Mouse (Mus musculus) forebrain, embryonic 13.5 days (tissue): ENCODE measurements around the gene Fzd10. TPM values are rescaled to one million over a fixed set of nuclear protein-coding genes. Genes with fewer than 3 reads are reported as not detected.

Experiments
- ATAC-seq: fragments of 200-750 bp; cut with Nextera tagmentation; 2 replicates; pipeline ENCODE4 v1.8.0; 2017
- H3K27ac ChIP-seq: fragments of 300-500 bp; sonication (generic); 2 replicates; pipeline ENCODE4 v1.5.1; 2015; ENCODE audit warnings: inconsistent platforms, mild to moderate bottlenecking, moderate library complexity
- H3K27me3 ChIP-seq: fragments of 300-500 bp; sonication (generic); 2 replicates; pipeline ENCODE4 v1.6.1; 2015; ENCODE audit warnings: mild to moderate bottlenecking, inconsistent platforms
- H3K36me3 ChIP-seq: fragments of 300-500 bp; sonication (generic); 2 replicates; pipeline ENCODE4 v1.6.1; 2015; ENCODE audit warnings: mild to moderate bottlenecking, inconsistent platforms; ENCODE audit not compliant: poor library complexity, severe bottlenecking
- H3K4me1 ChIP-seq: fragments of 300-500 bp; sonication (generic); 2 replicates; pipeline ENCODE4 v1.6.1; 2015; ENCODE audit warnings: inconsistent platforms
- H3K4me2 ChIP-seq: fragments of 300-500 bp; sonication (generic); 2 replicates; pipeline ENCODE4 v1.6.1; 2015; ENCODE audit warnings: inconsistent platforms, mild to moderate bottlenecking, moderate library complexity
- H3K4me3 ChIP-seq: fragments of 300-500 bp; sonication (generic); 2 replicates; pipeline ENCODE4 v1.5.1; 2015; ENCODE audit warnings: mild to moderate bottlenecking, inconsistent platforms
- H3K9ac ChIP-seq: fragments of 300-500 bp; sonication (generic); 2 replicates; pipeline ENCODE4 v1.6.1; 2015; ENCODE audit warnings: mild to moderate bottlenecking, inconsistent platforms
- H3K9me3 ChIP-seq: fragments of 300-500 bp; sonication (generic); replicated peaks from 2 replicates; pipeline ENCODE4 v1.6.1; 2016; ENCODE audit warnings: inconsistent platforms
- WGBS: fragments of 180-500 bp; shearing (Covaris S2); methylation state at CpG from one replicate; pipeline ENCODE4 v1.1.7; 2015; 5-methylcytosine and 5-hydroxymethylcytosine counted together
- polyA plus RNA-seq: library from polyadenylated mRNA; unstranded; fragments of >200 nt; fragmentation: Nextera tagmentation; extraction: Ambion mirVana; gene quantifications from 2 replicates; pipeline ENCODE4 v1.2.1, GENCODE M21; 2015

Gene Fzd10
- 2.0 TPM in 2 replicates for polyA plus RNA-seq

GRCm38 (mm10) chr5:128600072-128601021 lies at the start of gene Fzd10:
Gene Fzd10, plus strand, starts transcription at chr5:128600844.
- Histone ChIP-seq H3K4me2 (peak within 1 kb of the TSS; percentile 95), H3K27ac (peak within 1 kb of the TSS; percentile 57), H3K36me3 (no peaks in the 10 kb centered on the region), H3K27me3 (peaks cover 99% of the 10 kb centered on the region), H3K9me3 (no peaks in the 10 kb centered on the region), H3K4me1 (peaks cover 67% of the 10 kb centered on the region), H3K9ac (peak within 1 kb of the TSS; percentile 63), H3K4me3 (peak within 1 kb of the TSS; percentile 55)
- 1% methylated on average over 61 of the region's 73 CpGs for WGBS
- ATAC-seq = peak; percentile 61

GRCm38 (mm10) chr5:128551448-128551847 lies 49.2 kb upstream of the Fzd10 start:
- H3K36me3 ChIP-seq = no peaks in the 10 kb centered on the region
- peaks cover 47% of the 10 kb centered on the region for H3K27me3 ChIP-seq
- no peaks in the 10 kb centered on the region for H3K9me3 ChIP-seq
- H3K27ac ChIP-seq = no peak overlapping the region
- peak overlapping the region; percentile 29; the same call in 1 of the 2 replicates for H3K4me3 ChIP-seq
- peak overlapping the region; percentile 55 for H3K4me2 ChIP-seq
- no peak for ATAC-seq
- peak overlapping the region; percentile 37; the same call in 1 of the 2 replicates for H3K9ac ChIP-seq
- WGBS = 1% methylated on average over 11 of the region's 11 CpGs
- peaks cover 18% of the 10 kb centered on the region for H3K4me1 ChIP-seq

- WGBS = 3% methylated on average over 28 of the region's 28 CpGs
- peak overlapping the region; percentile 5; the same call in 1 of the 2 replicates for H3K9ac ChIP-seq
- no peaks in the 10 kb centered on the region for H3K36me3 ChIP-seq
- H3K27me3 ChIP-seq = peaks cover 44% of the 10 kb centered on the region
- H3K27ac ChIP-seq = no peak overlapping the region
- H3K4me3 ChIP-seq = peak overlapping the region; percentile 29
- peak overlapping the region; percentile 55 for H3K4me2 ChIP-seq
- peaks cover 18% of the 10 kb centered on the region for H3K4me1 ChIP-seq
- ATAC-seq = no peak
- no peaks in the 10 kb centered on the region for H3K9me3 ChIP-seq
Measured at GRCm38 (mm10) chr5:128552136-128552890, 48.3 kb upstream of the Fzd10 start.

DNA sequence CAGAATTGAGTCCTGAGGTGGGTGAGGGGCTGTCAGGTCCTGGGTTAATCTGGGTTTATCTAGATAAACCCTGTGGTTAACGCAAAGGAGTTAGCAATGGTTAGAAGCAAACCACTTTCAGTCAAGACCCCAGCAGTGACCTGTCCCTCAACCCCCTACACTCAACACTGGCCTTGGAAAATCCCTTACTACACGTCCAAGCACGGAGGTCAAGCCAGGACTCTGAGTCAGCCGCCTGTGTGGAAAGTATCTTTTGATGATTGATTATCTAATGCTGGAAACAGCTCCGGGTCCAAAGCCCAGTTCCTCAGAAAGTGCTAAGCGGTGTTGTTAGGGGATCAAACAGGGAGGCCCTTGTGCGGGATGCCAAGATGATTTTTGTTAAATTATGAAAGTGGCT lies 42.5 kb upstream of the Fzd10 start:
- Histone ChIP-seq H3K27ac (no peak overlapping the region), H3K4me2 (no peak overlapping the region), H3K4me3 (no peak overlapping the region), H3K27me3 (peaks cover 18% of the 10 kb centered on the region; the same call in 1 of the 2 replicates), H3K9ac (no peak overlapping the region), H3K4me1 (no peaks in the 10 kb centered on the region), H3K36me3 (no peaks in the 10 kb centered on the region), H3K9me3 (no peaks in the 10 kb centered on the region)
- WGBS = 67% methylated on average over 7 of the region's 7 CpGs
- no peak for ATAC-seq

- ATAC-seq = no peak
Measured at GRCm38 (mm10) chr5:128567313-128567712, 33.3 kb upstream of the Fzd10 start.

GRCm38 (mm10) chr5:128568970-128569369 lies 31.7 kb upstream of the Fzd10 start:
- 0 out of 2 replicates have a peak, but pooled peaks cover 2% of the 10 kb centered on the region for H3K27me3 ChIP-seq
- no peak overlapping the region for H3K9ac ChIP-seq
- no peak for ATAC-seq
- 13% methylated on average over 5 of the region's 5 CpGs for WGBS
- H3K36me3 ChIP-seq = no peaks in the 10 kb centered on the region
- H3K4me1 ChIP-seq = no peaks in the 10 kb centered on the region
- H3K4me2 ChIP-seq = no peak overlapping the region
- no peak overlapping the region for H3K27ac ChIP-seq
- no peak overlapping the region for H3K4me3 ChIP-seq
- H3K9me3 ChIP-seq = no peaks in the 10 kb centered on the region

More at GRCm38 (mm10) chr5:128567313-128567712, 33.3 kb upstream of the Fzd10 start:
- Histone ChIP-seq H3K4me1 (no peaks in the 10 kb centered on the region), H3K27ac (no peak overlapping the region), H3K27me3 (0 out of 2 replicates have a peak, but pooled peaks cover 2% of the 10 kb centered on the region), H3K4me3 (no peak overlapping the region), H3K36me3 (no peaks in the 10 kb centered on the region), H3K4me2 (no peak overlapping the region), H3K9me3 (no peaks in the 10 kb centered on the region), H3K9ac (no peak overlapping the region)
- WGBS = 4% methylated on average over 6 of the region's 6 CpGs

GRCm38 (mm10) chr5:128570091-128570490 lies 30.6 kb upstream of the Fzd10 start:
- H3K4me1 ChIP-seq = no peaks in the 10 kb centered on the region
- H3K4me2 ChIP-seq = no peak overlapping the region
- ATAC-seq = no peak
- WGBS = 69% methylated on average over 5 of the region's 5 CpGs
- H3K9me3 ChIP-seq = no peaks in the 10 kb centered on the region
- no peak overlapping the region for H3K9ac ChIP-seq
- H3K27ac ChIP-seq = no peak overlapping the region
- no peak overlapping the region for H3K4me3 ChIP-seq
- 0 out of 2 replicates have a peak, but pooled peaks cover 2% of the 10 kb centered on the region for H3K27me3 ChIP-seq
- H3K36me3 ChIP-seq = no peaks in the 10 kb centered on the region

GRCm38 (mm10) chr5:128570848-128571247 lies 29.8 kb upstream of the Fzd10 start:
- H3K9me3 ChIP-seq = no peaks in the 10 kb centered on the region
- 0 out of 2 replicates have a peak, but pooled peaks cover 2% of the 10 kb centered on the region for H3K27me3 ChIP-seq
- no peak overlapping the region for H3K9ac ChIP-seq

GRCm38 (mm10) chr5:128571706-128572105 lies 28.9 kb upstream of the Fzd10 start:
- ATAC-seq = no peak

More at GRCm38 (mm10) chr5:128570848-128571247, 29.8 kb upstream of the Fzd10 start:
- Histone ChIP-seq H3K4me1 (no peaks in the 10 kb centered on the region), H3K36me3 (no peaks in the 10 kb centered on the region), H3K4me3 (no peak overlapping the region), H3K27ac (no peak overlapping the region), H3K4me2 (no peak overlapping the region)
- ATAC-seq = no peak
- WGBS = 70% methylated on average over 5 of the region's 5 CpGs

DNA sequence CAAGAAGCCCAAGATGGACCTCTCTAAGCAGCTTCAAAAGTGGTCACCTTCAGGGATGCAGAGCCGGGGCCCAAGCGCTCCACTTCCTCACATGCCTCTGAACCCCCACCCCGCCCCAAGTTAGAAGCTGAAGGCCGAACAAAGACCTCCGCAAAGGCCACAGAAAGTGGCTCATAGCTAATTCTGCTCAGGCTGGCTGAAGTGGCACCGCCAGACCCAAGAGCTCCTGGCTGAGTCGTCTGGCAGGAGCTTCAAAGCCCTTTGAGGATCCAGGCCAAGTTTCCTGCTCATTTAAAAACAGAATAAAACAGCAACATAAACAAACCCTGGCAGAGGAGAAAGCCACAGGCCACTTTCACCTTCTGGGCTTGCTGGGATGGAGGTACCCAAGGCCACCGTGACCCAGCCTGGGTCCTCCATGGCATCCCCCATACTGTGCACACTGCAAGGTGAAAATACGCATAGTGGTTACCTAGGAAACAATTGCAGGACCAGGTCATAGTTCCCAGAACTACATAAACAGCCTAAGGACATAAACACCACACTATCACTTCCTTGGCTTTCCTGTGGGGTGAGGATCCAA lies 24.6 kb upstream of the Fzd10 start:
- no peaks in the 10 kb centered on the region for H3K4me1 ChIP-seq
- no peak for ATAC-seq
- H3K36me3 ChIP-seq = no peaks in the 10 kb centered on the region
- H3K4me2 ChIP-seq = no peak overlapping the region
- H3K27me3 ChIP-seq = peaks cover 21% of the 10 kb centered on the region; the same call in 1 of the 2 replicates
- 72% methylated on average over 9 of the region's 9 CpGs for WGBS
- H3K27ac ChIP-seq = no peak overlapping the region
- H3K4me3 ChIP-seq = no peak overlapping the region
- H3K9me3 ChIP-seq = no peaks in the 10 kb centered on the region
- H3K9ac ChIP-seq = no peak overlapping the region

More at GRCm38 (mm10) chr5:128571706-128572105, 28.9 kb upstream of the Fzd10 start:
- H3K27me3 ChIP-seq = 0 out of 2 replicates have a peak, but pooled peaks cover 2% of the 10 kb centered on the region
- no peak overlapping the region for H3K4me3 ChIP-seq
- H3K9me3 ChIP-seq = no peaks in the 10 kb centered on the region
- no peaks in the 10 kb centered on the region for H3K36me3 ChIP-seq
- no peaks in the 10 kb centered on the region for H3K4me1 ChIP-seq
- no peak overlapping the region for H3K4me2 ChIP-seq
- H3K27ac ChIP-seq = no peak overlapping the region
- no peak overlapping the region for H3K9ac ChIP-seq
- WGBS = 70% methylated on average over 8 of the region's 8 CpGs

DNA sequence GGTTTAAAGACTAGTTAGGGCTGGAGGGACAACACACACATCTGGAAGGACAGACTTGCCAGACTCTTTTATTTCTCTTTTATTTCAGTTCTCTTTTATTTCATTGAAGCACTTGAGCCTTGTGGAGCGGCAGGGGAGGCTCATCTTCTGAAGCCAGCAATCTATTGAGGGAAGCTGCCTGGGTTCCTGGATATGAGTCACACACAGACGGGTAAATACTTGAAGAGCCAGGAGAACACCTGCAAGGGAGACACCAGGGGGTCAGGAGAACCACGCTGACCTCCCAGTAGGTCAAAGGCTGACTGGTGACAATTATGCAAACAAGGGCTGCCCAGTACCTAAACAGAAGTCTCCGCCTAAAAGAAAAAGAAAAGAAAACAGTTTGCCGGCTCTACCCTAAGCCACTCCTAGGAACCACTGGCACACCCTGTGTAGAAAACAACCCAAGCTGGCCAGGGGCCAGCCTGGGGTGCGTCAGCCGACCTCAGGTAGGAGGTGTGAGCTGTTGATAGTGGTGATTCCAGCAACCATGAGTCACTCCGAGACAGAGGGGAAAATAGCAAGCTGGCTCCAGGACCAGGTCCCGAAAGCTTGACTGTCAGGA lies 21.5 kb upstream of the Fzd10 start:
- H3K4me1 ChIP-seq = no peaks in the 10 kb centered on the region
- no peak overlapping the region for H3K4me2 ChIP-seq
- ATAC-seq = no peak
- no peaks in the 10 kb centered on the region for H3K36me3 ChIP-seq
- H3K27ac ChIP-seq = no peak overlapping the region
- H3K4me3 ChIP-seq = no peak overlapping the region
- 30% methylated on average over 9 of the region's 9 CpGs for WGBS
- H3K9me3 ChIP-seq = peaks cover 3% of the 10 kb centered on the region; the same call in 1 of the 2 replicates
- H3K9ac ChIP-seq = no peak overlapping the region
- peaks cover 43% of the 10 kb centered on the region for H3K27me3 ChIP-seq
